Mouse (Mus musculus): Measurements from ENCODE around the gene Mpv17l2.

DNA sequence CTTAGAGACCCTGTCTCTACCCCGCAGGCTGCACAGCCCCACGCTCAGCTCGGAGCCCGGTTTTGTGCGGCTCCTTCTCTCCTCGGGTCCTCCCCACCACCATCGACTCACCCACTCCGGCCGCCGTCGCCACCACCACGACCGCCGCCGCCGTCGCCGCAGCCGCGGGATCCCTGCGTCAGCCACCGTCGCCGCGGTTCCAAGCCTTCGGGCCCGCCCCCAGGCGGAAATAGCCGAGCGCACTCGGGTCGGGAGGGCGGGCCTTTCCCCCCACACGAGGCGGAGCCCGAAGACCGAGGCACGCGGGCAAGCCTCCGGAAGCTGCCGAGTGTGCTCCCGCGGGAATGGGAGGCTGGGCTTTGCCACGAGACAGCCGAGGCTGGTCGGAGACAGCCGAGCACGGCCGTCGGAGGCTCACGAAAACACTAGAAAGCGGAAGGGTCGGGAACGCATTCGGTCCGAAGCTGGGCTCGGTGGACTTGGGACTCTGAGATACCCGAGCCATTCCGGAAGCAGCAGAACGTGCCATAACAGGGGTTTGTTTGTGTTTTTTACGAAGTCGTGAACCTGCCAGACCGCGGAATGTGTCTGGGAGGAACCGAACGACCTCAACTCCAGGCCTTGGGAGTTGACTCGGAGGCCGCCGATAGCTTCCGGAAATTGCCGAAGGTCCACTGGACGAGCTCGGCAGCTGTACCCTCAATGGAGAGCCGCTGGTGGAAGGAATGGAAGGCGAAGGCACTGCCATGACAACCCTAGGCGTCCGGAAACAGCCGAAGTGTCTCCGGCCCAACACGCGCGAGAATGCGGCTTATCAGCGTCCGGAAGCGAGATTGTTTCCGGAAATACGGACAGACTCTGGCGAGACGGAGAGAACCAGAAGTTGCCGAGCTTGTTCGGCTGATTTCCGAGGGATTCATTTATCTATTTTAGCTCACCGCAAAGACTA lies 16.0 kb upstream of the Mpv17l2 start, which contains the start of gene Pik3r2:
- TF ChIP-seq CTCF (IDR thresholded peaks at IDR 0.05; ENCODE audit: insufficient read depth, low read depth, low read length) (no peak), POLR2A (IDR thresholded peaks at IDR 0.05; ENCODE audit: insufficient read depth, low read depth, low read length) (peak; percentile 95)
